ENCODE assay signal across 9 mouse cellular contexts in genomic region chr11:84395010-84395409, GRCm38 (mm10).
DNase-seq lines count a peak whose midpoint lies in the region; TF ChIP-seq lines count a peak whose summit lies in the region.
"Had no signal": no experiment of that assay in that cellular context is flagged by ENCODE, and none has a peak within 500 bp of the region (broad histone marks: within the 10 kb centered on the region; RNA-seq: fewer than 3 reads in every experiment).

No protein-coding gene starts in this region.

- intact Hi-C loops in heart, postnatal 10 days (cut with DNase I): no loop called here

- WGBS in lung, adult 2 months: 54% methylated on average over 1 of the region's 1 CpGs

- no peak overlapping the region for H3K4me3 ChIP-seq in lung, adult 2 months (replicated peaks; ENCODE audit: extremely low read depth, low read depth, low read length)
- H3K4me3 ChIP-seq: limb, embryonic 13.5 days had no signal

- no peak for TF ChIP-seq POLR2A in lung, adult 2 months (IDR thresholded peaks at IDR 0.05; ENCODE audit: borderline replicate concordance, extremely low read depth, low read depth, low read length)

- peaks cover 2% of the 10 kb centered on the region; the same call in 1 of the 2 replicates for H3K4me1 ChIP-seq in lung, adult 2 months (ENCODE audit: control insufficient read depth, insufficient read depth, low read length)
- H3K4me1 ChIP-seq: limb, embryonic 13.5 days had no signal

- no peak for TF ChIP-seq CTCF in lung, adult 2 months (IDR thresholded peaks at IDR 0.05; ENCODE audit: insufficient read depth, low read length)

- peak; percentile 34 to 39 for DNase-seq in heart, postnatal 10 days
- no peak for DNase-seq in heart, adult 8-10 months (ENCODE audit: low spot score)
- peak; percentile 33 for DNase-seq in lung, postnatal 10 days
- no peak for DNase-seq in lung, adult 2 months
- peak; percentile 10 for DNase-seq in adrenal gland, postnatal 25 days
- peak; percentile 64 for DNase-seq in testis, postnatal 10 days (ENCODE audit: low spot score)
- no peak for DNase-seq in left cerebral cortex, adult 18-20 months (ENCODE audit: low spot score in 2 of 2)
- DNase-seq: cerebellum, postnatal 36 days had no signal

Comparison
In these comparisons a context has a peak if more than half of its experiments do, and no peak if none do; other contexts are left out.
1. DNase-seq: peak in heart, postnatal 10 days (2 of 2), lung, postnatal 10 days (single experiment), adrenal gland, postnatal 25 days (single experiment) and testis, postnatal 10 days (single experiment); none in heart, adult 8-10 months (single experiment), lung, adult 2 months (single experiment) and left cerebral cortex, adult 18-20 months (0 of 2).